Mouse (Mus musculus) kidney, adult 2 months (tissue): ENCODE data around the gene Ptprn2. TPM values are rescaled to one million over a fixed set of nuclear protein-coding genes. Genes with fewer than 3 reads are reported as not detected.
A peak's percentile ranks its signal among the peaks of the same experiment; 100 is the strongest.

Experiments used
- DNase-seq: peaks from one replicate; pipeline ENCODE4 v3.0.0; 2021
- H3K27ac ChIP-seq: fragments of 200-500 bp; 2 replicates; pipeline ENCODE4 v1.5.1; 2012; ENCODE audit warnings: low read depth, low read length, control low read depth, inconsistent platforms; ENCODE audit not compliant: insufficient read depth
- H3K27me3 ChIP-seq: fragments of 200-500 bp; replicated peaks from 2 replicates; pipeline ENCODE4 v1.6.1; 2012; ENCODE audit warnings: mild to moderate bottlenecking, moderate library complexity, low read length, inconsistent platforms; ENCODE audit not compliant: control insufficient read depth, insufficient read depth
- H3K36me3 ChIP-seq: fragments of 200-500 bp; 2 replicates; pipeline ENCODE4 v1.6.1; 2012; ENCODE audit warnings: mild to moderate bottlenecking, moderate library complexity, low read length, inconsistent platforms; ENCODE audit not compliant: control insufficient read depth, insufficient read depth
- H3K4me1 ChIP-seq: fragments of 200-500 bp; 2 replicates; pipeline ENCODE4 v1.6.1; 2011; ENCODE audit warnings: low read length; ENCODE audit not compliant: control insufficient read depth, insufficient read depth
- H3K4me3 ChIP-seq: fragments of 200-500 bp; 2 replicates; pipeline ENCODE4 v1.5.1; 2011; ENCODE audit warnings: mild to moderate bottlenecking, low read depth, low read length, control low read depth; ENCODE audit not compliant: insufficient read depth
- CTCF ChIP-seq: fragments of 200-500 bp; conservative IDR thresholded peaks from 2 replicates; pipeline ENCODE4 v1.5.1; 2011; ENCODE audit warnings: low read depth, mild to moderate bottlenecking, control low read depth, low read length, moderate library complexity, mixed read lengths; ENCODE audit not compliant: insufficient read depth, insufficient read length
- POLR2A ChIP-seq: fragments of 200-500 bp; IDR thresholded peaks from one replicate; pipeline ENCODE4 v1.6.1; 2011; ENCODE audit warnings: low read depth, low read length, control low read depth
- WGBS: fragments of 180-500 bp; shearing (Covaris S2); methylation state at CpG from one replicate; pipeline ENCODE4 v1.1.7; 2018; 5-methylcytosine and 5-hydroxymethylcytosine counted together
- polyA plus RNA-seq: library from polyadenylated mRNA; depleted of rRNA; stranded (reverse); fragments of >200 nt; gene quantifications from 2 replicates; pipeline ENCODE4 v1.2.3, GENCODE M21; 2012

Ptprn2 gene
- polyA plus RNA-seq, 1 experiment = 0.91 TPM

DNA sequence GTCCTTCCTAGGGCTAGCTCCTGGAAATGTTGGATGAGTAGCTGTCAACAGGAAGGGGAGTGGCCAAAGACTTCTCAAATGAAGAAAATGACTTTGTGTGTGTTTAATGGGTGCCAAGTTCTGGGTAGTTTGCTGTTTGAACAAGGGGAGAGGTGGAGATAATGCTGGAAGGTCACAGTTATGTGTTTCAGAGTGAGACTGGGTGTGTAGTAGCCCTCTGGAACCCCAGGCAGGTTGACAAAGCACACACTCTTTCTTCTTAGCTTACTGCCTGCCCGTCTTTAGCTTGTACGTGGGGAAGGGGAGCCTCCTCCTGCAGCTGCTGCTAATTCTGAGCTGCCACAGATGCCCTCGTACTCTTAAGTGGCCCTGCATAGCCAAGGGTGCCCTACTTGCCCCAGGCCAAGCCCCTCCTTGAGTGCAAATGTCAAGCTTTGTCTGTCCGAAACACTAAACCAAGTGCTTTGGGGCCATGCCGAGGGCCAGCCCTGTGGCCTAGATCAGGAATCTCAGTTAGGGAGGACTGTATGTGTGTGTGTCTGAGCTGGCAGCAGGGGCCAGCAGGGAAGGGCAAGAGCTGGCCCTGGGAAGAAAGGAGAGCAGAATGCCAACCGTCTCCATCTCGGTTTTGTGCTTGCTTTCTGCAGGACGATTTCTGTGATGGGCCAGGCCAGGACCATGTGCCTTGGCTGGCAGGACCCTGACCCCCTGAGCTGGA, 95.5 kb downstream of the Ptprn2 start:
- Histone ChIP-seq H3K27me3 (no peaks in the 10 kb centered on the region), H3K27ac (no peak overlapping the region; the same call in 1 of the 2 replicates), H3K36me3 (no peaks in the 10 kb centered on the region), H3K4me1 (peaks cover 9% of the 10 kb centered on the region; the same call in 1 of the 2 replicates), H3K4me3 (no peak overlapping the region)
- WGBS = 58% methylated on average over 8 of the region's 8 CpGs
- peak; percentile 23 for DNase-seq
- TF ChIP-seq CTCF (no peak), POLR2A (no peak)

DNA sequence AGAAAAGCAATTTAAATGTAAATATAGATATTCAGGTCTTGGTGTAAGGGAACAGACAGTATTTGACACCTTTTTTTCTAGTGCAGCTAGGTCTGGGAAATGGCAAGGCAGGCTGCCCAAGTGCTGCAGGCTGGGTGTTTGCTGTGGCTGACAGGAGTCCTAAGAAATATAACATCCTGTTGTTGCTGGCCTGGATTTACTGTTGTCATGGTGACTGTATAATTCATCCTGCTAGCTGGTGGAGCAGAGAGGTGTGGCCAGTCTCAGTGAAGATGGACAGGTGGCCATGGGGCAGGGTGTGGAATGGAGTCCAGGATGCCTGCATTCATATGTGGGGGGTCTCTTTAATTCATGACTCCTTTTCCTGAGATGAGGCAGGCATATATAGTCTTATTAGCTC, 96.3 kb downstream of the Ptprn2 start:
- Histone ChIP-seq H3K4me1 (peaks cover 11% of the 10 kb centered on the region; the same call in 1 of the 2 replicates), H3K4me3 (no peak overlapping the region), H3K27ac (no peak overlapping the region), H3K36me3 (no peaks in the 10 kb centered on the region), H3K27me3 (no peaks in the 10 kb centered on the region)
- TF ChIP-seq CTCF (no peak), POLR2A (no peak)
- DNase-seq = peak; percentile 86

DNA sequence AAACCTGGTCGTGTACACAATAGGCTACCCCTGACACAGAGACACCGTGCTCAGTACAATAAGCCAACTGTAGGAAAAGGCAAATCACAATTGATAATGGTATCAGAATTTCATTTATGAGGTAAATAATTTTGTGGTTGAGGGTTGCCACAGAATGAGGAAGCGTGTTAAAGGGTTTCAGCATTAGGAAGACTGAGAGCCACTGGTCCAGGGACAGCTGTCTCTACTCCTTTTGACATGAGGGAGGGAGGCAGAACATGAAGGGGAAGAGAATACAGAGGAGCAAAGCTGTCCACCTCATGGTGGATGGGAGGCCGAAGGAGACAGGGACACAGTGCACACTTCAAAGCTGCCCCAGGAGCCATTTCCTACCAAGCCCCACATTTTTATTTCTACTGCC, 97.3 kb downstream of the Ptprn2 start:
- H3K4me1 ChIP-seq = peaks cover 14% of the 10 kb centered on the region; the same call in 1 of the 2 replicates
- no peak overlapping the region for H3K27ac ChIP-seq
- no peak for TF ChIP-seq CTCF
- no peak for TF ChIP-seq POLR2A
- H3K27me3 ChIP-seq = no peaks in the 10 kb centered on the region
- H3K4me3 ChIP-seq = no peak overlapping the region
- 79% methylated on average over 4 of the region's 4 CpGs for WGBS
- no peak for DNase-seq
- H3K36me3 ChIP-seq = no peaks in the 10 kb centered on the region

DNA sequence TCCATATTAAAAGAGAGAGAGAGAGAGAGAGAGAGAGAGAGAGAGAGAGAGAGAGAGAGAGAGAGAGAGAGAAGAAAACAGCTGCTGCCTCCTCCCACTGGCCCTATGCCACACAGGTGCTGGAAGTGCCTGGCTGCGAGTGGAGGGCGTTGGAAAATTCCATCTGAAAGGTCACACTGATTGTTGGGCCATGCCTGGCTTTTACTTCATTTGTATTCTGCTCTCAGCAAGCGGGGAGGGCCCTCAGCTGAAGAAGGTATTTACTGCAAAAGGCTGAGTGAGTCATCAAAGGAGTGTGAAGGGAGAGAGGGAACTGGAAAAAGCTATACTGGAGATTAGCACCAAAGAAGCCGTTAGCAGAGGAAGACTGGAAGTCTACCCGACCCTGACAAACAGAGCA, 99.5 kb downstream of the Ptprn2 start:
- H3K36me3 ChIP-seq = no peaks in the 10 kb centered on the region
- H3K4me1 ChIP-seq = peaks cover 12% of the 10 kb centered on the region; the same call in 1 of the 2 replicates
- TF ChIP-seq POLR2A (no peak), CTCF (no peak)
- no peak overlapping the region for H3K4me3 ChIP-seq
- peak overlapping the region; percentile 76; the same call in 1 of the 2 replicates for H3K27ac ChIP-seq
- 24% methylated on average over 5 of the region's 5 CpGs for WGBS
- peak; percentile 89 for DNase-seq
- no peaks in the 10 kb centered on the region for H3K27me3 ChIP-seq

DNA sequence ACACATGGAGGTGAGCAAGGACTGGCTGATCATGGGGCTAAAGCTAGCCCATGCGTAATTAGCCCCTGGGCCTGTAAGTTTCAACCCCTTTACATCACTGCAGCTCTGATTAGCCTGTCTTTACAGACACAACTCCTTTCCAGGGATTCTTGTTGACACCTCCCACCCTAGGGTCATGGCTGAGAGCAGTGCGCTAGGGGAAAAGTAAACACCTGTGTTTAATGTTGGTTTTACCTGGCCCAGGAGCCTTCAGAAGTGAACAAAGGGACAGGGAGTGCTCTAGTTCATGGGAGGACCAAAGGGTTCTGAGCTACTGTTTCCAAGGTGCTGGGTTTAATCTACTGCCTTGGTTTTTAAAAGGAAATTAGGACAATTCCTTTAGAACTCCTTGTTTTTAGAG, 100.6 kb downstream of the Ptprn2 start:
- Histone ChIP-seq H3K4me1 (peaks cover 8% of the 10 kb centered on the region; the same call in 1 of the 2 replicates), H3K36me3 (no peaks in the 10 kb centered on the region), H3K4me3 (no peak overlapping the region), H3K27me3 (no peaks in the 10 kb centered on the region), H3K27ac (no peak overlapping the region)
- WGBS = 85% methylated on average over 2 of the region's 2 CpGs
- DNase-seq = no peak
- no peak for TF ChIP-seq CTCF

DNA sequence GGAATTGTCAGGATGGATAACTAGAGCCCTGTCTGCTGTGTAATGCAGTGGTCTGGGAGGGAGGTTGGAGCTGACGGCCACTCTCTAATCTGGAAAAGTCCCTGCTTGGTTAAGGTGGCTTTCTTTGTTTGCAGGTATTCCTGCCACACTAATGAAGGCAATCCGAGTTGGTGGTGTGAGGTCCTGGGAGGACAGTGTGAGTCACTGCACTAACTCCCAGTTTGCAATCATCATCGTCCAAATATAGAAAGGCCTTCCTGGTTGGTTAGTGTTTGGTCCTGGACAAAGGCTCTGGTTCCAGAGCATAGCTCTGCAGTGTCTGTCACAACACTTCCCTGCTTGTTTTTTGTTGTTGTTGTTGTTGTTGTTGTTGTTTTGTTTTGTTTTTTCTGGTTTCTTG, 102.0 kb downstream of the Ptprn2 start:
- no peaks in the 10 kb centered on the region for H3K36me3 ChIP-seq
- no peak overlapping the region for H3K27ac ChIP-seq
- 0 out of 2 replicates have a peak, but pooled peaks cover 8% of the 10 kb centered on the region for H3K4me1 ChIP-seq
- DNase-seq = no peak
- no peak for TF ChIP-seq POLR2A
- no peak for TF ChIP-seq CTCF
- 60% methylated on average over 3 of the region's 3 CpGs for WGBS
- H3K4me3 ChIP-seq = no peak overlapping the region
- H3K27me3 ChIP-seq = no peaks in the 10 kb centered on the region

DNA sequence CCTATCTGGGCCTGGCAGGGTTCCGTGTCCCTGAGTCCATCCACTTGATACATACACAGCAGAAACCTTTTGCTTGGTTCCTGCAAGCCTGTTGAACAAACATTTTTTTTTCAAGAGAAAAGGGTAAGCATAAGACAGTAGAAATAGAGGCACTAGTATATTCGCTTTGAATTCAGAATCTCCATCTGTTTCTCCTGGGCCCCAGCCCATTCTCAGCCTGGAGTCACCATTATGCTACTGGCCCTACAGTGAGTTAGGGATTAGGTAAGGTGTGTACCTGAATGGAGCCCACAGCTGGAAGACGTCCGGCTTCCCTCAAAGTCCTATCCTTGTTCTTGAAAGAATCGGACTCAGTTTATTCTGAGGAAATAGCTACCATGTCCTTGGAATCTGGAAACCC, 104.6 kb downstream of the Ptprn2 start:
- no peak overlapping the region for H3K27ac ChIP-seq

More for the DNA sequence above, 104.6 kb downstream of the Ptprn2 start:
- Histone ChIP-seq H3K4me3 (no peak overlapping the region), H3K27me3 (no peaks in the 10 kb centered on the region), H3K36me3 (no peaks in the 10 kb centered on the region), H3K4me1 (0 out of 2 replicates have a peak, but pooled peaks cover 8% of the 10 kb centered on the region)
- DNase-seq = no peak
- TF ChIP-seq POLR2A (no peak), CTCF (no peak)
- WGBS = 94% methylated on average over 5 of the region's 5 CpGs
